Mouse (Mus musculus) ES-E14 (cell line): Measurements from ENCODE around the gene Mycl.

Experiments
- HCFC1 ChIP-seq: IDR thresholded peaks from 2 replicates; pipeline ENCODE4 v1.6.1; 2012; ENCODE audit warnings: low read length, inconsistent platforms, borderline replicate concordance; ENCODE audit not compliant: insufficient read depth
- MAFK ChIP-seq: IDR thresholded peaks from 2 replicates; pipeline ENCODE4 v1.6.1; 2014; ENCODE audit warnings: mild to moderate bottlenecking, low read depth, low read length, inconsistent platforms; ENCODE audit not compliant: insufficient read depth
- ZC3H11A ChIP-seq: IDR thresholded peaks from 2 replicates; pipeline ENCODE4 v1.6.1; 2012; ENCODE audit warnings: low read depth, mild to moderate bottlenecking, inconsistent platforms, low read length, borderline replicate concordance
- ZNF384 ChIP-seq: IDR thresholded peaks from 2 replicates; pipeline ENCODE4 v1.6.1; 2012; ENCODE audit warnings: low read depth, low read length, inconsistent platforms

DNA sequence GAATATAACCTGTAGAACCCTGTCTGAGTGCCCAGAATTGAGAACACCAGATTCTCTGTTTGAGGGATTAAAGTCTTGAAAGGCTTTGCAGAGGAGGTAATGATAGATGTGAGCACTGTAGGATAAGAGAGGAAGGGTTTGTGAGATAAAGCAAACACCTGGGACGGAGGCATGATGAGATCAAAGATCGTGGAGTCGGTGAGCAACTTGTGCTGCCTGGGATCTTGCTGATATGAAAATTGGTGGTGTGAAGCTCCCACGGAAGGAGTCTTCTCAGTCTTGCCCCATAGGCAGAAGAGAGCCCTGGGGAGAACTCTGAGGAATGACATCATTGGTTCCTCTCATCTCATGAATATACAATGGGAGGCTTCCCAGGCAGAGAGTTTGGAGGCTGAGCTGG, 27.3 kb upstream of the Mycl start:
- TF ChIP-seq ZNF384 (no peak), HCFC1 (no peak), ZC3H11A (no peak), MAFK (no peak)
